ENCODE assay signal across 8 mouse cellular contexts in genomic region chr17:24204846-24205245, GRCm38 (mm10). TPM values are rescaled to one million over a fixed set of nuclear protein-coding genes. Genes with fewer than 3 reads are reported as not detected.
DNase-seq lines count a peak whose midpoint lies in the region; ATAC-seq and TF ChIP-seq lines count a peak whose summit lies in the region.

No protein-coding gene starts in this region.

- ATAC-seq in heart, embryonic 14.5 days (ENCODE audit: insufficient number of reproducible peaks, insufficient read depth, low FRiP score, low read depth), result no peak

- H3K36me3 ChIP-seq in heart, embryonic 14.5 days (ENCODE audit: control insufficient read depth, insufficient read depth, low read length), result no peaks in the 10 kb centered on the region
- no peaks in the 10 kb centered on the region for H3K36me3 ChIP-seq in macrophage (ENCODE audit: inconsistent target)

- peak overlapping the region; percentile 97 for H3K4me2 ChIP-seq in heart, embryonic 14.5 days (ENCODE audit: low read length)

- peak overlapping the region; percentile 46; the same call in 1 of the 2 replicates for H3K27ac ChIP-seq in bone marrow, adult 2 months (ENCODE audit: control insufficient read depth, insufficient read depth, low read depth, low read length, poor library complexity)
- peak overlapping the region in 1 of 2 experiments; percentile 43; a peak in 1 of 4 replicates for H3K27ac ChIP-seq in heart, embryonic 14.5 days (replicated peaks in 1 of 2; ENCODE audit: control insufficient read depth in 1 of 2, insufficient read depth in 1 of 2, low read depth in 2 of 2, low read length in 2 of 2)
- 0 out of 2 replicates have a peak overlapping the region, but pooled peaks have one; percentile 17 for H3K27ac ChIP-seq in macrophage

- peaks cover 53% of the 10 kb centered on the region for H3K79me2 ChIP-seq in macrophage (ENCODE audit: inconsistent target)

- no peak for TF ChIP-seq CTCF in bone marrow, adult 2 months (IDR thresholded peaks at IDR 0.05; ENCODE audit: control insufficient read depth, insufficient read depth, low read length)

- peak overlapping the region; percentile 88 for H3K9ac ChIP-seq in heart, embryonic 14.5 days (ENCODE audit: low read length)

- H3K9me3 ChIP-seq in heart, embryonic 14.5 days (ENCODE audit: control insufficient read depth, low read length), result no peaks in the 10 kb centered on the region

- TF ChIP-seq POLR2A in bone marrow, adult 2 months (IDR thresholded peaks at IDR 0.05; ENCODE audit: borderline replicate concordance, control insufficient read depth, low read depth, low read length), result no peak

- peaks cover 24% of the 10 kb centered on the region for H3K27me3 ChIP-seq in heart, embryonic 14.5 days (ENCODE audit: control insufficient read depth, insufficient read depth, low read length)

- H3K4me3 ChIP-seq in bone marrow, adult 2 months (replicated peaks; ENCODE audit: control insufficient read depth, low read depth, low read length), result peak overlapping the region; percentile 65
- peak overlapping the region; percentile 66 to 68 for H3K4me3 ChIP-seq in heart, embryonic 14.5 days (ENCODE audit: control insufficient read depth in 1 of 2, insufficient read depth in 1 of 2, low read depth in 1 of 2, low read length in 2 of 2)
- peak overlapping the region; percentile 65 for H3K4me3 ChIP-seq in macrophage (ENCODE audit: inconsistent target)

- WGBS in bone marrow, adult 2 months, result 3% methylated on average over 7 of the region's 7 CpGs
- WGBS in heart, embryonic 14.5 days, result 8% methylated on average over 7 of the region's 7 CpGs
- WGBS in macrophage (ENCODE audit: missing documents), result 8% methylated on average over 7 of the region's 7 CpGs

- DNase-seq in kidney, postnatal 4 days, result peak; percentile 10 to 22
- DNase-seq in kidney, adult 8-10 months, result no peak
- no peak for DNase-seq in frontal cortex, postnatal 36 days (ENCODE audit: low spot score in 2 of 2)
- DNase-seq in layer of hippocampus, adult 9-10 months (ENCODE audit: low spot score), result no peak
- DNase-seq in yolk sac, embryonic 10.5 days (ENCODE audit: low spot score), result no peak

- peaks cover 7% of the 10 kb centered on the region for H3K4me1 ChIP-seq in bone marrow, adult 2 months (ENCODE audit: control insufficient read depth, insufficient read depth, low read length)
- H3K4me1 ChIP-seq in heart, embryonic 14.5 days (ENCODE audit: control insufficient read depth in 2 of 2, insufficient read depth in 2 of 2, low read length in 2 of 2), result peaks cover 37 to 65% of the 10 kb centered on the region in 2 experiments

RNA-seq across cellular contexts. Expression of gene Tbc1d24, which starts 0.5 kb away (rescaled TPM):
- 4.2 and 10.6 TPM in 2 replicates for polyA plus RNA-seq in bone marrow, adult 2 months (2011; ENCODE audit: insufficient read depth, insufficient read length, low replicate concordance, missing spikeins)
- 4.3 and 4.5 TPM in 2 replicates for polyA plus RNA-seq in heart, embryonic 14.5 days (2014; fragmentation: Nextera tagmentation; extraction: Ambion mirVana)
- 100 to 1,000 TPM in 2 of 26 experiments, 10 to 100 TPM in 24; 25.7 to 129 (median 59.8) TPM for total RNA-seq in macrophage (2018; cell fraction: chromatin; rRNA removed)
- 10 to 100 TPM in 12 of 26 experiments, 1 to 10 TPM in 14; 4.8 to 15.0 (median 9.2) TPM for total RNA-seq in macrophage (2018; cell fraction: cytosol; rRNA removed)
- total RNA-seq in macrophage (2018; cell fraction: nucleus; rRNA removed), result 10 to 100 TPM; 17.0 to 91.0 (median 36.6) TPM
- 8.4 to 12.8 TPM (median 8.5 TPM) in 3 replicates for polyA plus RNA-seq in macrophage (2018)

RNA-seq across cellular contexts. Expression of gene Ntn3, which starts 4.5 kb away (rescaled TPM):
- 0.27 and 0.37 TPM in 2 replicates for polyA plus RNA-seq in bone marrow, adult 2 months (2011; ENCODE audit: insufficient read depth, insufficient read length, low replicate concordance, missing spikeins)
- polyA plus RNA-seq in heart, embryonic 14.5 days (2014; fragmentation: Nextera tagmentation; extraction: Ambion mirVana), result 1.3 and 1.6 TPM in 2 replicates
- total RNA-seq in macrophage (2018; cell fraction: chromatin; rRNA removed), result 1 to 10 TPM in 23 of 26 experiments, under 1 TPM in 3; 0.81 to 4.1 (median 1.5) TPM
- under 1 TPM in 20 of 26 experiments, not detected in 6; 0.03 to 0.24 (median 0.09) TPM for total RNA-seq in macrophage (2018; cell fraction: cytosol; rRNA removed)
- 1 to 10 TPM in 14 of 26 experiments, under 1 TPM in 12; 0.27 to 3.3 (median 1.0) TPM for total RNA-seq in macrophage (2018; cell fraction: nucleus; rRNA removed)
- 0.05 to 0.09 TPM in 2 of 3 replicates, not detected in the other for polyA plus RNA-seq in macrophage (2018)

RNA-seq across cellular contexts. Expression of gene Tedc2, which starts 15.8 kb away (rescaled TPM):
- polyA plus RNA-seq in bone marrow, adult 2 months (2011; ENCODE audit: insufficient read depth, insufficient read length, low replicate concordance, missing spikeins), result 11.7 and 15.1 TPM in 2 replicates
- polyA plus RNA-seq in heart, embryonic 14.5 days (2014; fragmentation: Nextera tagmentation; extraction: Ambion mirVana), result 5.2 and 5.4 TPM in 2 replicates
- total RNA-seq in macrophage (2018; cell fraction: chromatin; rRNA removed), result 10 to 100 TPM in 9 of 26 experiments, 1 to 10 TPM in 17; 1.3 to 17.7 (median 6.8) TPM
- total RNA-seq in macrophage (2018; cell fraction: cytosol; rRNA removed), result 1 to 10 TPM in 24 of 26 experiments, under 1 TPM in 2; 0.72 to 4.8 (median 3.1) TPM
- 10 to 100 TPM in 4 of 26 experiments, 1 to 10 TPM in 21, under 1 TPM in 1; 0.89 to 16.1 (median 4.5) TPM for total RNA-seq in macrophage (2018; cell fraction: nucleus; rRNA removed)
- polyA plus RNA-seq in macrophage (2018), result 2.8 to 5.5 TPM (median 4.0 TPM) in 3 replicates

RNA-seq across cellular contexts. Expression of gene Atp6v0c, which starts 35.3 kb away (rescaled TPM):
- 159 and 256 TPM in 2 replicates for polyA plus RNA-seq in bone marrow, adult 2 months (2011; ENCODE audit: insufficient read depth, insufficient read length, low replicate concordance, missing spikeins)
- polyA plus RNA-seq in heart, embryonic 14.5 days (2014; fragmentation: Nextera tagmentation; extraction: Ambion mirVana), result 581 and 616 TPM in 2 replicates
- 100 to 1,000 TPM; 138 to 505 (median 301) TPM for total RNA-seq in macrophage (2018; cell fraction: chromatin; rRNA removed)
- total RNA-seq in macrophage (2018; cell fraction: cytosol; rRNA removed), result 1,000 to 10,000 TPM; 1,805 to 2,723 (median 2,167) TPM
- 1,000 to 10,000 TPM in 4 of 26 experiments, 100 to 1,000 TPM in 22; 281 to 1,066 (median 916) TPM for total RNA-seq in macrophage (2018; cell fraction: nucleus; rRNA removed)
- polyA plus RNA-seq in macrophage (2018), result 1,634 to 2,526 TPM (median 2,187 TPM) in 3 replicates

RNA-seq across cellular contexts. Expression of gene Amdhd2, which starts 41.3 kb away (rescaled TPM):
- polyA plus RNA-seq in bone marrow, adult 2 months (2011; ENCODE audit: insufficient read depth, insufficient read length, low replicate concordance, missing spikeins), result 24.9 and 57.8 TPM in 2 replicates
- 23.6 and 26.0 TPM in 2 replicates for polyA plus RNA-seq in heart, embryonic 14.5 days (2014; fragmentation: Nextera tagmentation; extraction: Ambion mirVana)
- total RNA-seq in macrophage (2018; cell fraction: chromatin; rRNA removed), result 100 to 1,000 TPM in 20 of 26 experiments, 10 to 100 TPM in 6; 60.5 to 540 (median 175) TPM
- total RNA-seq in macrophage (2018; cell fraction: cytosol; rRNA removed), result 100 to 1,000 TPM; 135 to 212 (median 181) TPM
- 100 to 1,000 TPM in 19 of 26 experiments, 10 to 100 TPM in 7; 73.3 to 325 (median 152) TPM for total RNA-seq in macrophage (2018; cell fraction: nucleus; rRNA removed)
- 69.2 to 101 TPM (median 69.2 TPM) in 3 replicates for polyA plus RNA-seq in macrophage (2018)

Comparison
In these comparisons a context has a peak if more than half of its experiments do, and no peak if none do; other contexts are left out.
1. DNase-seq: peak in kidney, postnatal 4 days (2 of 2); none in kidney, adult 8-10 months (0 of 2), frontal cortex, postnatal 36 days (0 of 2), layer of hippocampus, adult 9-10 months (single experiment) and yolk sac, embryonic 10.5 days (single experiment).
2. Peak in every context shown above with its lines, with median percentiles within 50 percentile points of each other: H3K4me3 ChIP-seq.